Mouse (Mus musculus): Measurements from ENCODE around the gene Tshz2. TPM values are rescaled to one million over a fixed set of nuclear protein-coding genes. Genes with fewer than 3 reads are reported as not detected.

Gene Tshz2
- total RNA-seq, 2 experiments from 2014 or later = 29.8 to 29.9 TPM

DNA sequence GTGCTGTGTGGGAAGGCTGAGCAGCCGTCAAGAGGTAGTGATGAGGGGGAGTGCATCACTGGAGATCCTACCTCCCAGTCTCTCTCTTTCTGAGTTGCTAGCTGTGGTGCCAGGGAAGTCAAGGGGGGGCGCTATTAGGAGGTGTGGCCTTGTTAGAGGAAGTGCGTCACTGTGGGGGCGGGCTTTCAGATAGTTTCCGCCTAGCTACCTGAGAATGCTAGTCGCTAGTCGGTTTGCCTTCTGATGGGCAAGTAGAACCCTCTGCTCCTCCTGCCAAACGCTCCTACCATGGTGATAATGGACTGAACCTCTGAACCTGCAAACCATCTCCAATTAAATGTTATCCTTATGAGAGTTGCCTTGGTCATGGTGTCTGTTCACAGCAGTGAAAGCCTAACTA, 282.1 kb downstream of the Tshz2 start:
- intact Hi-C loops (cut with DNase I) = no loop called here
- DNase-seq (ENCODE audit: low spot score in 2 of 2) = peak in 1 of 2 experiments; percentile 12

DNA sequence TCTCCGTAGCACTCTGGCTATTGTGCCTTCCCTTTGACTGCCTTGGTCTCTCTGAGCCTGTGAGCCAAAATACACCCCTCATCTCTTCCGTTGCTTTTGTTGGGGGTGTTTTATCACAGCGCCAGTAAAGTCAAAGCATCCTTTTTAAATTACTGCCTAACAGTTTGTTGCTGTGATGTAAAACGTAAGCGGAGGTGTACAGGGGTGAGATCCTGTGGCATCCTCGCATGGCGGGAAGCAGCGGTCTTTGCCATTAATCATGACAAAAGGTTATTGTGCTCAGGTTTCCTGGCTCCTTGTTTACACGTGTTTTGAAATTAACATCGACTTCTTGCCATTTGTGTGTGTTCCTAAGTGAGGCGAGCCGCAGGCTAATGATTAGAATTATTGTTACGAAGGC, 282.5 kb downstream of the Tshz2 start:
- DNase-seq (ENCODE audit: low spot score in 2 of 2) = no peak
- intact Hi-C loops (cut with DNase I) = no loop called here

DNA sequence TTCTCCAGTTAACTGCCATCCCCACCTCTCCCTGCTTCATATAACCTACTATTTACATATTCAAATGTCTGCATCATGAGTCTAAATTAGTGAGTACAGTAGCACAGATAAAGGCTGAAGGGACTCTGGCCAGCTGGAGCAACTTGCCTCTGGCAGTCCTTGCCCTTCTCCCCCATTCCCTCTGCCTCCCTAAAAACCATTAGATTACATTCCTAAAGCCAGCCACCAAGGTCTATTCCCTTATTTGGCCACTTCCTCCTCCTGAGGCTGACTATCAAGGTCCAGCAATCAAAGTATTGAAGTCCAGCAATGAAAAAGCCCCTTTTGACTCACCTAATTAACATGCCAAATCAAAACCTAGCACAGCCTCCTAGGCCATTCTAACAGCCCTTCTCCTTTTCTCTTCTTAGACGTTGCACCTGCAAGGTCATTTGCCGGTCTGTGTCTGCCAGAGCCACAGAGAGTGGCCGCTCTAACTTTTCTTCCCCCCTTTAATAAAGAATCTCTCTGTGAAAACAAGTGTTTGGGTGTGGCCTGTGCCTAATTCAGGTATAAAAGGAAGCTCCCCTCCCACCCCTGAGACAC, 286.4 kb downstream of the Tshz2 start:
- intact Hi-C loops (cut with DNase I) = no loop called here
- DNase-seq (ENCODE audit: low spot score in 2 of 2) = no peak

DNA sequence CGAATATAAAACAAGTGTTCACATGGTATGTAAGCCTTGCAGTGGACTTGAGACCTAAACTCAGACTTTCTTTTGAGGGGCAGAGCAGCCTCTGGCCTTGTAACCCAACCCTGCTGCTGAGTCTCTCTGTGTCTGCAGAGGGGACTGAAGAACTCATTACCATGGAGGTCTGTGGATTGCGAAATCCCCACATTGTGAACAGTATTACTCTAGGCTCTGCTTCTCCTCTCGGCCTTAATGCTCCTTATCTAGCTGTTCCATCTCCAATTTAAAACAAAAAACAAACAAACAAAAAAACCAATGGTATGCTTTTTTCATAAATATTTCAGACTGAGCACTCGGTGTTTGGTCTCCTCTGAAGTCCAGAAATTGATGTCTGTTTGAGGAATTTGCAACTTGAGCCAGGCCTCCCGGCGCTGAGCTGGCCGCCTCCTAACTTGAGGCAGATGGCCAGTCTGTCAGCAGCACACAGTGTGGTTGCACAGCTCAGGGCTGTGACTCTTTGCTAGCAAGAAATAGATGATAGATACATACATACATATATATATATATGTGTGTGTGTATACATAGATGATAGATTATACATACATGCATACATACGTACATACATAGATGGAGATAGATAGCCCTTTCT, 291.5 kb downstream of the Tshz2 start:
- no peak for DNase-seq (ENCODE audit: low spot score in 2 of 2)
- intact Hi-C loops (cut with DNase I) = no loop called here

DNA sequence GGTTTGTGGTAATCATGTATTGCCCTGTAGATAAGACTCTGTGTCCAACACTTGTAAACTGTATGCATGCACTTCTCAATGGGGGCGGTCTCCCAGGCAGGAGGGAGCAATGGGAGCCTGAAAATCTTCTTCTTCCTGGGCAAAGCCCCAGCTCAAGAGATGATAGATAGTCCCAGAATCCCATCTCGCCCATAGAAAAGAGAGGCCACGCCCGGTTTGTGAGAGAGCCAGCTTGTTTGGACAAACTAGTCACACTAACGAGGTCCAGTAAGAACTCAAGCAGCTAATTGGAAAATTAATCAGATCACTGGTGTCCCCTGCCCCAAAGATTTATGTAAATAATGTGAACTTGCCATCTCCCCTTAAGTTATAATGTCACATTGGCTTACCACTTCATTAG, 292.7 kb downstream of the Tshz2 start:
- DNase-seq (ENCODE audit: low spot score in 2 of 2) = no peak
- intact Hi-C loops (cut with DNase I) = no loop called here

DNA sequence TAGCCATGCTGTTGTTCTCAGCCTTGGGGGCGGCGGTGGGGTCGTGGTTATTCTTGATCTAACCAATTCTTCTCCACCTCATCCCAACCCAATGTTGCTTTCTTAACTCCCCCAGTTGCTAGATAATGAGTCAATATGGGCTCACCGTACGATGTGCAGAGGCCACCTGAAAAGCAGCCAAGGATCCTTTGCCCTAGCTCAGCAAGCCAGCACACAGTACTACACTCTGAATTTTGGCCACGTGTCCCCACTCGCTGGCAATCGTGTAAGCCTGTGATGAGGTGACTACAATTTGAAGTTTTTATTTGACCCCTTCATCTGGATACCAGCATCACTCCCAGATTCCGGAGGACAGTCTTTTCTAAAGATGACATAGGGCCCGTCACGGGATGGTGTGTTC, 293.2 kb downstream of the Tshz2 start:
- DNase-seq (ENCODE audit: low spot score in 2 of 2) = no peak
- intact Hi-C loops (cut with DNase I) = no loop called here

DNA sequence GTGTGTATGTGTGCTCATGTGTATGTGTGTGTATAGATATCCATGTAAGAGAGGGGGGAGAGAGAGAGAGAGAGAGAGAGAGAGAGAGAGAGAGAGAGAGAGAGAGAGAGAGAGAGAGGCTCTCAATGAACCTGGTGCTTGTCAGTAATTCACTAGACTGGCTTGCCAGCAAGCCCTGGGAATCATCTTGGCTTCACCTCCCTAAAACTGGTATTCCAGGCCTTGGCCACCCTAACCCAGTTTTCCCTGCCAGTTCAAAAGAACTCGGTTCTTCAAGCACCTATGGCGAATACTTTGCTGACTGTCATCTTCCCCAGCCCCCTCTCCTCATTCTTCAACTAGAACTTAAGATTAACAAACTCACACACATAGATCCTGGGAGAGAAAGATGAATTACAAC, 294.6 kb downstream of the Tshz2 start:
- no peak for DNase-seq (ENCODE audit: low spot score in 2 of 2)
- intact Hi-C loops (cut with DNase I) = no loop called here

DNA sequence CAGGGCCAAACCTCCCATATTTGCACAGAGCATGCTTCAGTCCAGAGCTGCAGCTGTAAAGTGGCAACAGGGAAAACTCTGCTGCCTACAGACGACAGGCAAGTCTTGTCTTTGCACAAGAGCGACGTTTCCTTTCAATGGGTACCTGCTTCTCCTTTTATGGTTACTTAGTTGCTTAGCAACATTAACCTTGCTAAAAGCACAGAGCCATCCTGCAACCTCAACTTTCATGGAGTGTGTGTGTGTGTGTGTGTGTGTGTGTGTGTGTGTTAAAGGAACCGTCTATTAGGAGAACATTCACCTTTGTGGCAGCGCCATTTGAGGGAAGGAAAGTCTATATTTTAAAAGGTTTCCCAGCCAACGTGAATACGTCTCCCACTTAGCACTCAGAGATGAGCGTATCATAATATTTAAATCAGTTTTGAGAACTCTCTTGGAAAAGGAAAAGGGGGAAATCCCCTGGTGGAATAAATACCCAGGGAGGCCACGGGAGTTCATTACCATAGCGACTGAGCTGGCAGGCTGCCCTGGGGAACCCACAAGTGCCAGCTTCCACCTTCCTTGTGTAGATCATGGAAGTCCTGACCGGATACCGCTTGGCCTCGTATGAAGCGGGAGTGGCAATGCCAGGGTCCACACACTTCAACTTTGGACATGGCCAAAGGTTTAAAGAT, 295.8 kb downstream of the Tshz2 start:
- intact Hi-C loops (cut with DNase I) = no loop called here
- DNase-seq (ENCODE audit: low spot score in 2 of 2) = no peak

DNA sequence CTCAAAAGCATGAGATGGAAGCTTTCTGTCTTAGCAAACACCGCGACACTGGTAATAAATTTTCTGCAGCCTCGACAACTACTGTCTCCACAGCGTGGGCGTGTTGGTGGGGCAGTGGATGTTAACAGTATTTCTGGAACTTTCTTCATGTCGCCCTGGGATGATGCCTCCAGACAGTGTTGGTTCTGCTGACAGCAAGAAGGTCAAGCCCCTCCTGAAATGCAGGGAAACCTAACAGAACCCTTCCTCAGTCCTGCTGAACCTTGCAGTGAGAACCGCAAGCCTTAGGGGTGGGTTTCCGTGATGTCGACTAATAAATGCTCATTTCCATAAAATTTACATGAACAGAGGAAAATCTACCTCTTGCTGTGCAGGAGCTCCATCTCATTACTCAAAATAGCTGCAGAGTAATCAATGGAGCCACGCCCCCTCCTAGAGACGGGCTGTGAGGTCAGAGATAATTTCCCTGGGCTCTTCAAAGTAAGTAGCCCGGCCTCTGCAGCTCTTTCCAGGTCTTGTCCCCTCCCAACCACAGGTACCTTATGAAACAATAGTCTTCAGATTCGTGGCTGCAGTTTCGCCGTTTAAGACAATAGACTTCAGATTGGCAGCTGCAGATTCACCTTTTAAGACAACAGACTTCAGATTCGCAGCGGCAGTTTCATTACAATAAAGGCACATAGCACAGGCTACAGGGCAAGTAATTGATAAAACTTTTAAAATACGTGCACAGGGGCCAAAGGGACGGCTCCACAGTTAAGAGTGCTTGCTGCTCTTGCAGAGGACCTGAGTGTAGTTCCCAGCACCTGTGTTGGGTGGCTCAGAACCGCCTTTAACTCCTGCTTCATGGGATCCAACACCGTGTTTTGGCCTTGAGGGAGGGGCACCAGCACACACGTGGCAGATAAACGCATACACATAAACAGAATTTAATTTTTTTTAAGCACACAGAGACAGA, 297.0 kb downstream of the Tshz2 start:
- DNase-seq (ENCODE audit: low spot score in 2 of 2) = peak; percentile 35 to 69
- intact Hi-C loops (cut with DNase I) = no loop called here

DNA sequence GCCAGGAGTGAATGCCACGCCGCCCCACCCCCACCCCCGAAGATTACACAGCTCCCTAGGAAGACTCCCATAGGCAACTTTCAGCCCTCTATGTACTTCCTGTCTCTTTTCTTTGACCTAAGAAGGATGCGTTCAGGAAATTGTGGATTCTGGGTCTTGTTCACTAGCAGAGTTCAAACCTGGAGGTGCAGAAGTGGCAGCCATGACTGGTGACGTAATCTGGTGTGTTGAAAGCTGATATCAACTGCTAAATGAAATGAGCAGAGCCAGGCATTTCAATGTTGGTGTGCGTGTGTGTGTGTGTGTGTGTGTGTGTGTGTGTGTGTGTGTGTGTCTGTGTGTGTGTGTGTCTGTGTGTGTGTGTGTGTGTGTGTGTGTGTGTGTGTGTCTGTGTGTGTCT, 302.8 kb downstream of the Tshz2 start:
- DNase-seq (ENCODE audit: low spot score in 2 of 2) = no peak
- intact Hi-C loops (cut with DNase I) = no loop called here

DNA sequence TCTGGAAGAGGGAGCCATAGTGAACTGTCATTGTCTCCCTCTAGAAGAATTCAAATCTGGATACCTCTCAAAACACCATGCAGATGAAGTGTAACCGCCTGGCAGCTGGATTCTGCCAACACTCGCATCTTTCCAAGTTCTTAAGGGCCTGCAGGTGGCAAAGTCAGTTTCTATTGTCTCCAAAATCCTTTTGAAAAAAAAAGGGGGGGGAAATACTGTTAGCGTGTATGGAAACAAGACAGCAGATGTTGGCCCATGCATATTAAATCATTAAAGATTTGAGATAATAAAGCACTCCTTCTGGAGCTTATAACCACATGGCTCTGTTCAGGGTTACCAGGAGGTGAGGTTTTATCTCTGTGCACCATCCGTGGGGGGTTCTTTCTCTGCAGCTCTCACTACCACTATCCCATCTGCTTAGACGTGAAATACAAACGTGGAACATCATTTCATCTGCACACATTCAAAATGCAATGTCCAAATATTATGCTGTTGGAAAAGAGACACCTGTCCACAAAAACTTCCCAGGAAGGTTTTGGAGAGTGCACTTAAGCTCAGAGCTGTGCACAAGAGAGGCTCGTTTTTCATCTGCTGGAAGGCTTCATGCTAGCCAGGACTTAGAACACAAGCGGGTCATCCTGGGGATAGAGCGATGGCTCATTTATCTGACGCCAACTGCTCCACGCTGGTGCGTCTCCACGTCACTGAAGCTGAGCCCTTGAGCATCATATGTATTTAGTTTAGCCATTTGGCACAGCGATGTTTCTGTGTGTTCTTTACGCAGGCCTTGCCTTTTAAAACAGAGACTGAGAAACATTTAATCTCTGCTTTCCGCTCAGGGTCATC, 307.7 kb downstream of the Tshz2 start:
- DNase-seq (ENCODE audit: low spot score in 2 of 2) = no peak
- intact Hi-C loops (cut with DNase I) = no loop called here

DNA sequence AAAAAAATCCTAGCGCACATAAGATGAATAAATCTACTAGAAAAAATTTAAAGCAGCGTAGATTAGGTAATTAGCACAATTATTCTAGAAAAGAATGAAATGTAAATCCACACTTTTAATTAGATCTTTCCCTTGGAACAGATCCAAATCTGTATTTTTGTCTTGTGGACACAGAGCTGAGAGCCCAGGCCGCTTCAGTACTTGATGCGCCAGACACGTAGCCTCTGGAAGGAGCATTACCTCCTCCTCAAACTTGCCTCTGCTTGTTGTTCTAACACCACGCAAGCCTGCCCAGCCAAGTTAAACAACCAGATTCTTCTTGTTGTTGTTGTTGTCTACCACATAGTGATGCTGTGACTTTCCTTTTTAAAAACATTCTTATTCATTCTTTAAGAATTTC, 310.9 kb downstream of the Tshz2 start:
- DNase-seq (ENCODE audit: low spot score in 2 of 2) = no peak
- intact Hi-C loops (cut with DNase I) = no loop called here

DNA sequence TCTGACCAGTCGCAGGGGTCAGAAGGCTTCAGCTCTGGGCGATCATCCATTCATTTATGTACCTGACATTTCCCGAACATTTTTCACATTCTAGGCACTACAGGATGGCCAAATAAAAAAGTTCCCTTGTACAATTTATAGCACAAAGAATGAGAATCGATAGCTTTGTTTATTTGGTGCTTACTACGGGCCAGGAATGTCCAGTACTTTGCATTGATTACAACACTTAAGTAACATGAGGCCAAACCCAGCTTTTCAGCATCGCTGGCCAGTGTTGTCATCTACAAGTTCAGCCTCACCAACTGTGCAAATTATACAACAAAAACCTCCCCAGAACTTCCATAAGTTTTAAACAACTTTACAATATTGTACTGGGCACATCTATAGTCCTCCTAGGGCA, 315.3 kb downstream of the Tshz2 start:
- intact Hi-C loops (cut with DNase I) = no loop called here
- DNase-seq (ENCODE audit: low spot score in 2 of 2) = no peak

DNA sequence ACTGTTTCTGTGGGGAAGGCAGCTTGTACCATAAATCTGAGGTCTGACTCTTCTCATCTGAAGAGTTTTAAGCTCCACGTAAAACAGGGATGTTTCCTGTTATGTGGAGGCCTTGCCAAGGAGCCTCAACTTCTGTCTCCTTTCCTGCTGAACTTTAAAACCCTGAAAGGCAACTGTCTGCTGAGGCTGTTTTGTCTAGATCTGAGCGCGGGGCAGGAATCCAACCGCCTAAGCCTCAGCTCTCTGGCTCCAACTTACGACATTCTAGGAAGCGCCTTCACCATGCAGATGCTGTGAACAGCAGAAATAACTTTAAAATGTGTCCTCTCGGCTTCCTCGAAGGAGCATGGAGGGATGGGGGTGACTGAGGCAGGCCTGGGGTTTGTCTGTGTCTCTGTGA, 318.2 kb downstream of the Tshz2 start:
- intact Hi-C loops (cut with DNase I) = no loop called here
- peak in 1 of 2 experiments; percentile 29 for DNase-seq (ENCODE audit: low spot score in 2 of 2)

DNA sequence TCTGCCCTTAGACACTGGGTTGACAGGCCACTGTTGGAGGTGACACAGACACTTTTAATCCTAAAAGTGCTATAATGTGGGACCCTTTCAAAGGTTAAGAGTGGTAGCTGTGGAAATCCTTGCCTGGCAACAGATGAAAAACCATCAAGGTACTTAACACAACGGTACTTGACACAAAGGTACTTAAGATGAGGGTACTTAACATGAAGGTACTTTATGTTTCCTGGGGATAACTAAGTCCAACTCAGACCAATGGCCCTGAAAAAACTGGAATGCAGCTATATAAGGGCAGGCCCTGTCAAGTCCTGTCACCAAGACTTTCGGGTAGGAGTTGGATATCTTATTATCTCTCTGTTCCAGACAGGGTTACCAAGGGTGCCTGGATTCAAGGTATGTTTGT, 320.2 kb downstream of the Tshz2 start:
- no peak for DNase-seq (ENCODE audit: low spot score in 2 of 2)
- intact Hi-C loops (cut with DNase I) = no loop called here

DNA sequence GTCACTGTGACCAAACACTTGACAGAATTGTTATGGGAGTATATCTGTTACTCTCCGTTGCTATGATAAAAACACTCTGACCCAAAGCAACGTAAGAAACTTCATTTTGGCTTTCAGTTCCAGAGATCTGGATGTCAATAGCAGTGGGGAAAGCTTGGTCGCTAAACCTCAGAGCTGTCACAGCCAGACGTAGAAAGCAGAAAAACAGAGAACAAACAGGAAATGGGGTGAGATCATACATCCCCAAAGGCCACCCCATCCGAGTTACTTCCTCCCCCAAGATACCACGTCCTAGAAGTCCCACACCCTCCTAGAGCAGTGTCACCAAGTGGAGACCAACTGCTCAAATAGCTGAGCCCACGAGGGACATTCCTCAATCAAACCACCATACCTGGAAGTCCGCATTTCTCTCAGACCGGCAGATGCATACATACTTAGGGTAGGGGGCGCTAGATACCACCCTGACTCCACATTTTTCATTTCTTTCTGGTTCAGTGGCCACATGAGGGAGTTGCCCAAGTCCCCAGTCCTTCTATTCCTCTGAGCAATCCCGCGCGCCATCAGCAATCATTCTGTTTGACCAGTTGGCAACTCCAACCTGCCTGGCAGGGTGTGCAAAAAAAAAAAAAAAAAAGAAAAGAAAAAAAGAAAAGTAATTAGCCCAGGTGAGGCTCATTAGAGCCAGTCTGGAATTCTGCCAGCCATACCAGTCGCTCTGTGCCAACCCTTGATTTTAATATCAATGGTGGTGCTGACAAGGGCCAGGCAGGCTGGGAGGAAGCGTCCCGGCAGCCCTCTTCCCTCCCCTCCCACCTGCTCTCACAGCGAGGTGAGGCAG, 326.1 kb downstream of the Tshz2 start:
- no peak for DNase-seq (ENCODE audit: low spot score in 2 of 2)
- intact Hi-C loops (cut with DNase I) = no loop called here

DNA sequence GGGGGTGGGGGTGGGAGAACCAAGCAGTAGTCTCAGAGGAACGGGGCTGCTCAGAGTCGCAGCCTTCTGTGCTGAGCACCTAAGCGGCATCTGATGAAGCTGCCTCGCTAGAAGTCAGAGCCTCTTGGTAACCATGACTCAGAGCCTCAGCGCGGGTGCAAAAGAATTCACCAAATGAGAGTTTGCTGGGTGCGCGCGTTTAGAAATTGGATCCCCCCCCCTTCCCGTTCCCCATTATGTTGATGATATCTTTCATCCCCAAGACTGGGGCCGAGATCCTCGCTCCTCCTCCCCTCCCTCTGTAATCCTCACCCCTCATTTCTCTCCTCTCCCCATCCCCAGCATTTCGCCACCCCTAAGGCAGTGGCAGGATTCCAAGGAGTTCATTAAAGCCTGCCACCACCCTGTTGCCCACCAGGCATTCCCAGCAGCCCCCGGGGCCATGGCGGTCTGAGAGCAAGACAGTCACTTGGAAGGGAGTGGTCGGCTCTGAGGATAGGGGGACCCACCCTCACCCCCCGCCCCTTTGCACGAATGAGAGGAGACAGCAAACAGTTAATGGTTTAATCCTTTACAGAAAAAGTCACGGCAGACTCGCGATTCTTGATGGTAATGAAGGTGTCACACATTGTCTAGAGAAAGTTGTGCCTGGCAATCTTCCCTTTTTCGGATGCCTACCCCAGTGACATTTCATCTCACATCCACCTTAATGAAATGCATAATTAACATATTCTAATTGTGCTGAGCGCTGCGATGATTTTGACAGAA, 328.8 kb downstream of the Tshz2 start:
- intact Hi-C loops (cut with DNase I) = no loop called here
- DNase-seq (ENCODE audit: low spot score in 2 of 2) = peak; percentile 22 to 23

DNA sequence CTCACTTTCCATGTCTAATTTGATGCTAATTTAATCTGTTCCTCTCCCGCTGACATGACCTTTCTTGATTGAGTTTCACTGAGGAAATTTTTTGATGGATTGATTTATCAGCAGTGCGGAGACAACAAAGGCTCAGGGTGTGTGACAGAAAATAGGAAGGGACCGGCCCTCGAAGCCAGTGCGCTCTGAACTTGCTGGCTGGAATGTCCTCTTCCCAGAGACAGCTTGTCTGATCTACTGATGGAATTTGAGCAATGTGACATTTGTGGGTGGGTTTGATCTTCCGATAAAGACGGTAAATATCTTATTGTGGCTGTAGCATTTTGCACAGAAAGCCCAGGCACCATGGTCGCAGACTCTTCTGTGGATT, 329.4 kb downstream of the Tshz2 start:
- no peak for DNase-seq (ENCODE audit: low spot score in 2 of 2)
- intact Hi-C loops (cut with DNase I) = no loop called here
